Mouse (Mus musculus): ENCODE results near the gene Yeats4. TPM values are rescaled to one million over a fixed set of nuclear protein-coding genes. Genes with fewer than 3 reads are reported as not detected.

The Yeats4 gene
- polyA plus RNA-seq, 1 experiment from 2014 or later = 49.2 TPM

GRCm38 (mm10) chr10:117166785-117167425 is 57.4 kb downstream of the Yeats4 start:
- Histone ChIP-seq H3K4me3 (replicated peaks) (peak overlapping the region; percentile 22; the same call in 1 of the 2 replicates), H3K27me3 (0 out of 2 replicates have a peak, but pooled peaks cover 9% of the 10 kb centered on the region), H3K9me3 (replicated peaks) (no peaks in the 10 kb centered on the region), H3K4me2 (peak overlapping the region; percentile 45), H3K4me1 (replicated peaks) (peaks cover 50% of the 10 kb centered on the region), H3K36me3 (no peaks in the 10 kb centered on the region), H3K9ac (peak overlapping the region; percentile 52), H3K27ac (peak overlapping the region; percentile 85)
- 66% methylated on average over 11 of the region's 11 CpGs for WGBS (ENCODE audit: insufficient replicate concordance)
- ATAC-seq (ENCODE audit: low read depth) = peak; percentile 95
- peak; percentile 74 for DNase-seq

Other genes starting within 250 kb of the Yeats4 start
- 0.03 TPM in 1 of 2 replicates, not detected in the other for gene Best3, start 238.2 kb downstream of the Yeats4 start, polyA plus RNA-seq (2015; fragmentation: Nextera tagmentation; extraction: Ambion mirVana)
- gene Lrrc10, start 179.2 kb downstream of the Yeats4 start, polyA plus RNA-seq (2015; fragmentation: Nextera tagmentation; extraction: Ambion mirVana) = 0.10 TPM in 1 of 2 replicates, not detected in the other
- 220 and 240 TPM in 2 replicates for gene Cct2, start 160.7 kb downstream of the Yeats4 start, polyA plus RNA-seq (2015; fragmentation: Nextera tagmentation; extraction: Ambion mirVana)
- 8.1 and 11.7 TPM in 2 replicates for gene Frs2, start 76.0 kb downstream of the Yeats4 start, polyA plus RNA-seq (2015; fragmentation: Nextera tagmentation; extraction: Ambion mirVana)
- not detected in 2 replicates for gene 9530003J23Rik, start 14.2 kb upstream of the Yeats4 start, polyA plus RNA-seq (2015; fragmentation: Nextera tagmentation; extraction: Ambion mirVana)
- 150 and 159 TPM in 2 replicates for gene Lyz2, start 57.8 kb upstream of the Yeats4 start, polyA plus RNA-seq (2015; fragmentation: Nextera tagmentation; extraction: Ambion mirVana)
- gene Lyz1, start 68.4 kb upstream of the Yeats4 start, polyA plus RNA-seq (2015; fragmentation: Nextera tagmentation; extraction: Ambion mirVana) = not detected in 2 replicates
- gene Cpsf6, start 155.5 kb upstream of the Yeats4 start, polyA plus RNA-seq (2015; fragmentation: Nextera tagmentation; extraction: Ambion mirVana) = 69.2 and 87.2 TPM in 2 replicates